19 mouse cellular contexts compared by ENCODE assay signal in the genomic region with DNA sequence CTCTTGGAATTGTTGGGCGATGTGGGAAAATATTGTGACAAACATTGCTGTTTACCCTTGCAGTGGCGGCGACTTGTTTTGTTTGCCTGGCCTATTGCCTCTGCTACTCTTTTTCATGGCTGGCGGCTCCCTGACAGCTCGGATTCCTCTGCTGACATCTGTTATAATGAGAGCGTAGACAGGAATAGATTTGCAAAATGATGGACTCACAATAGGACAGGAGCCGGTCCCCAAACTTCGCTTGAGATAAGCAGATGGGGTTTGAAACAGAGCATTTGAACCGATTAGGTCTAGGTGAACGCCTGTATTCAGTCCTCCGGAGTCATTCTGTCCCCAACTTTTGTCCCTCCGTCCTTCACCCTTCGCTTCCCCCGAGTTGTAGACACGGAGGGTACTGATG. TPM values are rescaled to one million over a fixed set of nuclear protein-coding genes. Genes with fewer than 3 reads are reported as not detected.
A peak's percentile ranks its signal among the peaks of the same experiment; 100 is the strongest.
DNase-seq lines count a peak whose midpoint lies in the region; ATAC-seq lines count a peak whose summit lies in the region.
"Had no signal": no experiment of that assay in that cellular context is flagged by ENCODE, and none has a peak within 500 bp of the region (broad histone marks: within the 10 kb centered on the region; RNA-seq: fewer than 3 reads in every experiment).

No protein-coding gene starts in this region.

- 0 out of 2 replicates have a peak, but pooled peaks cover 2% of the 10 kb centered on the region for H3K9me3 ChIP-seq in heart, embryonic 12.5 days (replicated peaks)
- no peaks in the 10 kb centered on the region for H3K9me3 ChIP-seq in forebrain, embryonic 14.5 days (replicated peaks; ENCODE audit: control insufficient read depth, low read length)
- no peaks in the 10 kb centered on the region for H3K9me3 ChIP-seq in neural tube, embryonic 14.5 days (ENCODE audit: control insufficient read depth, low read length)
- H3K9me3 ChIP-seq: limb, embryonic 10.5 days had no signal

- DNase-seq in heart, postnatal 4 days, result no peak
- peak; percentile 41 for DNase-seq in forebrain, embryonic 14.5 days (ENCODE audit: low spot score)
- peak; percentile 11 for DNase-seq in mesoderm, embryonic 11.5 days (ENCODE audit: low read depth, low spot score)
- DNase-seq in urinary bladder, postnatal 36 days (ENCODE audit: low spot score in 2 of 2), result no peak
- DNase-seq in lung, postnatal 25 days (ENCODE audit: low spot score), result no peak
- no peak for DNase-seq in cerebellum, adult 11-12 months
- DNase-seq: adrenal gland, adult 2 months; cerebellum, adult 8-10 months; gastrocnemius, postnatal 14 days; lung, postnatal 10 days; right cerebral cortex, postnatal 4 days had no signal

- H3K4me1 ChIP-seq in heart, embryonic 12.5 days (replicated peaks), result peaks cover 25% of the 10 kb centered on the region
- peaks cover 17% of the 10 kb centered on the region; the same call in 1 of the 2 replicates for H3K4me1 ChIP-seq in forebrain, embryonic 14.5 days (ENCODE audit: control insufficient read depth, insufficient read depth, low read length)
- H3K4me1 ChIP-seq in neural tube, embryonic 14.5 days (ENCODE audit: control insufficient read depth, insufficient read depth, low read length), result peaks cover 5% of the 10 kb centered on the region; the same call in 1 of the 2 replicates

- 0 out of 2 replicates have a peak overlapping the region, but pooled peaks have one; percentile 21 for H3K4me2 ChIP-seq in heart, embryonic 12.5 days
- H3K4me2 ChIP-seq in forebrain, embryonic 14.5 days (ENCODE audit: low read length), result peak overlapping the region; percentile 5; the same call in 1 of the 2 replicates
- no peak overlapping the region for H3K4me2 ChIP-seq in neural tube, embryonic 14.5 days (ENCODE audit: low read depth, low read length)

- ATAC-seq in heart, embryonic 12.5 days (ENCODE audit: insufficient number of reproducible peaks, low FRiP score), result no peak
- ATAC-seq in forebrain, embryonic 14.5 days, result peak; percentile 59; the same call in 1 of the 2 replicates
- peak; percentile 28; the same call in 1 of the 2 replicates for ATAC-seq in neural tube, embryonic 14.5 days (ENCODE audit: low read depth)

- WGBS in heart, embryonic 12.5 days, result 78% methylated on average over 15 of the region's 15 CpGs
- 35% methylated on average over 15 of the region's 15 CpGs for WGBS in forebrain, embryonic 14.5 days
- 26% methylated on average over 15 of the region's 15 CpGs for WGBS in neural tube, embryonic 14.5 days

- H3K36me3 ChIP-seq in heart, embryonic 12.5 days, result no peaks in the 10 kb centered on the region
- no peaks in the 10 kb centered on the region for H3K36me3 ChIP-seq in forebrain, embryonic 14.5 days (ENCODE audit: control insufficient read depth, insufficient read depth, low read length)
- no peaks in the 10 kb centered on the region for H3K36me3 ChIP-seq in neural tube, embryonic 14.5 days (ENCODE audit: control insufficient read depth, insufficient read depth, low read length)
- H3K36me3 ChIP-seq: limb, embryonic 10.5 days had no signal

- H3K9ac ChIP-seq in heart, embryonic 12.5 days, result no peak overlapping the region
- H3K9ac ChIP-seq in forebrain, embryonic 14.5 days (ENCODE audit: low read length), result no peak overlapping the region
- H3K9ac ChIP-seq in neural tube, embryonic 14.5 days (replicated peaks; ENCODE audit: low read depth, low read length), result no peak overlapping the region
- H3K9ac ChIP-seq: liver, embryonic 14.5 days had no signal

- H3K27me3 ChIP-seq in heart, embryonic 12.5 days (replicated peaks), result 0 out of 2 replicates have a peak, but pooled peaks cover 5% of the 10 kb centered on the region
- H3K27me3 ChIP-seq in forebrain, embryonic 14.5 days (replicated peaks; ENCODE audit: control insufficient read depth, insufficient read depth, low read length), result no peaks in the 10 kb centered on the region
- H3K27me3 ChIP-seq in neural tube, embryonic 14.5 days (ENCODE audit: control insufficient read depth, insufficient read depth, low read length), result no peaks in the 10 kb centered on the region

- no peak overlapping the region for H3K4me3 ChIP-seq in heart, embryonic 12.5 days
- H3K4me3 ChIP-seq in forebrain, embryonic 14.5 days (ENCODE audit: low read depth, low read length), result no peak overlapping the region
- no peak overlapping the region for H3K4me3 ChIP-seq in neural tube, embryonic 14.5 days (ENCODE audit: low read depth, low read length)
- H3K4me3 ChIP-seq: erythroblast, embryonic 14.5 days; limb, embryonic 10.5 days had no signal

- no peak overlapping the region for H3K27ac ChIP-seq in heart, embryonic 12.5 days (ENCODE audit: poor library complexity, severe bottlenecking)
- no peak overlapping the region for H3K27ac ChIP-seq in forebrain, embryonic 14.5 days (ENCODE audit: low read depth, low read length)
- no peak overlapping the region for H3K27ac ChIP-seq in neural tube, embryonic 14.5 days (ENCODE audit: low read depth, low read length)
- H3K27ac ChIP-seq: limb, embryonic 10.5 days; liver, embryonic 14.5 days had no signal

RNA-seq across cellular contexts. Expression of gene 1700113H08Rik, which starts 22.0 kb away (rescaled TPM):
- not detected in 2 replicates for polyA plus RNA-seq in heart, embryonic 12.5 days (2016; fragmentation: Nextera tagmentation; extraction: Ambion mirVana)
- total RNA-seq in heart, postnatal 4 days (2021), result not detected
- polyA plus RNA-seq in forebrain, embryonic 14.5 days (2014; fragmentation: Nextera tagmentation; extraction: Ambion mirVana), result not detected in 2 replicates
- 0.55 TPM in 1 of 2 replicates, not detected in the other for polyA plus RNA-seq in neural tube, embryonic 14.5 days (2014; fragmentation: Nextera tagmentation; extraction: Ambion mirVana)
- total RNA-seq: adrenal gland, adult 2 months; layer of hippocampus, postnatal 25 days had no signal
- polyA plus RNA-seq: adrenal gland, adult 2 months; erythroblast, embryonic 14.5 days; kidney, embryonic 16.5 days; limb, embryonic 10.5 days; liver, embryonic 14.5 days; thymus, postnatal 0 days had no signal

RNA-seq across cellular contexts. Expression of gene Stab2, which starts 28.0 kb away (rescaled TPM):
- polyA plus RNA-seq in heart, embryonic 12.5 days (2016; fragmentation: Nextera tagmentation; extraction: Ambion mirVana), result 0.42 and 0.84 TPM in 2 replicates
- under 1 TPM; 0.12 to 0.25 TPM for total RNA-seq in heart, postnatal 4 days (2021)
- polyA plus RNA-seq in forebrain, embryonic 14.5 days (2014; fragmentation: Nextera tagmentation; extraction: Ambion mirVana), result 0.25 and 0.32 TPM in 2 replicates
- polyA plus RNA-seq in neural tube, embryonic 14.5 days (2014; fragmentation: Nextera tagmentation; extraction: Ambion mirVana), result 0.23 and 0.36 TPM in 2 replicates

Comparison
In these comparisons a context has a peak if more than half of its experiments do, and no peak if none do; other contexts are left out.
1. DNase-seq: peak in forebrain, embryonic 14.5 days (single experiment) and mesoderm, embryonic 11.5 days (single experiment); none in heart, postnatal 4 days (single experiment), urinary bladder, postnatal 36 days (0 of 2), lung, postnatal 25 days (single experiment) and cerebellum, adult 11-12 months (single experiment).